10 mouse cellular contexts compared by ENCODE assay signal in the genomic region with DNA sequence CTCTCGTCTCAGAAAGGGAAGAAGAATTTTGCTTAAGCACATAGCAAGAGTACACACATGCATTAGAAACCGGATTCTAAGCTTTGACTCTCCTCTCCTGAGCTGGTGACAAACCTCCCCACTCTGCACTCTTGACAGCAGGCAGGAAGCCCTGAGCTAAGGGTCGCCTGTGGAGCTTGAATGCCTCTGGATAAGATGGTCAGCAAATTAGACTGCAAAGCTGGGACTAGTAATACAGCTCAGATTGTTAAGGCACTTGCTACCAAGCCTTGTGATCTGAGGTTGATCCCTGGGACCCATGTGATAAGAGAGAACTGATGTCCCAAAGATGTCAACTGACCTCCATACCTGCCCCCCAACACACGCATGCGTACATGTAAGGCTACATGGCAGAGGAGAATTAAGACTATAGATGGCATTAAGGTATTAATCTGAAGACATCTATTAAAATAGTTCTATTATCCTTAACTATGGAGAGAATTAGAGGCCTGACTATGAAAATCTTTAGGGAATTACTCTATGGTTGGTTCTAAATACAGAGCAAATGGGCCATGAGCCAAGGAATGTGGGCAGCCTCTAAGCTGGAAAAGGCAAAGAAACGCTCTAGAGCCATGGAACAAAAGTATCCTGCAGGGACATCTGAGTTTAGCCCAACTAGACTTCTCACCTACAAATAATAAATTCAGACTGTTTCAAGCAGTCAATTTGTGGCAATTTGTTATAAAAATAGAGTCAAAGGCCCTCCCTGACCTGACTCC. TPM values are rescaled to one million over a fixed set of nuclear protein-coding genes. Genes with fewer than 3 reads are reported as not detected.
DNase-seq lines count a peak whose midpoint lies in the region; ATAC-seq lines count a peak whose summit lies in the region.
"Had no signal": no experiment of that assay in that cellular context is flagged by ENCODE, and none has a peak within 500 bp of the region (broad histone marks: within the 10 kb centered on the region; RNA-seq: fewer than 3 reads in every experiment).

No protein-coding gene starts in this region.

- H3K4me3 ChIP-seq in hindbrain, embryonic 14.5 days (replicated peaks; ENCODE audit: low read length): no peak overlapping the region
- H3K4me3 ChIP-seq in hindbrain, embryonic 12.5 days: no peak overlapping the region
- H3K4me3 ChIP-seq: hindbrain, embryonic 13.5 days had no signal

- ATAC-seq in hindbrain, embryonic 14.5 days (ENCODE audit: low FRiP score): 0 out of 2 replicates have a peak, but pooled peaks have one; percentile 14
- no peak for ATAC-seq in hindbrain, embryonic 12.5 days (ENCODE audit: low FRiP score)

- no peaks in the 10 kb centered on the region for H3K9me3 ChIP-seq in hindbrain, embryonic 14.5 days (ENCODE audit: control insufficient read depth, low read length)
- no peaks in the 10 kb centered on the region for H3K9me3 ChIP-seq in hindbrain, embryonic 12.5 days (replicated peaks)
- H3K9me3 ChIP-seq: hindbrain, embryonic 13.5 days had no signal

- H3K9ac ChIP-seq in hindbrain, embryonic 14.5 days: no peak overlapping the region
- no peak overlapping the region for H3K9ac ChIP-seq in hindbrain, embryonic 12.5 days
- H3K9ac ChIP-seq: hindbrain, embryonic 13.5 days had no signal

- peaks cover 9% of the 10 kb centered on the region; the same call in 1 of the 2 replicates for H3K36me3 ChIP-seq in hindbrain, embryonic 14.5 days (replicated peaks; ENCODE audit: control insufficient read depth, insufficient read depth)
- 0 out of 2 replicates have a peak, but pooled peaks cover 4% of the 10 kb centered on the region for H3K36me3 ChIP-seq in hindbrain, embryonic 12.5 days
- H3K36me3 ChIP-seq: hindbrain, embryonic 13.5 days had no signal

- no peak overlapping the region for H3K27ac ChIP-seq in hindbrain, embryonic 14.5 days
- no peak overlapping the region for H3K27ac ChIP-seq in hindbrain, embryonic 12.5 days
- H3K27ac ChIP-seq: hindbrain, embryonic 13.5 days had no signal

- peak; percentile 33 for DNase-seq in hindbrain, embryonic 14.5 days (ENCODE audit: low spot score)
- peak; percentile 44 for DNase-seq in 3T3-L1 (ENCODE audit: low read depth, low spot score)
- DNase-seq in brain, adult 2 months (ENCODE audit: low read depth, low spot score): peak; percentile 80
- DNase-seq in kidney, postnatal 14 days: peak; percentile 55
- no peak for DNase-seq in thymus, postnatal 25 days
- no peak for DNase-seq in thymus, postnatal 0 days (ENCODE audit: low spot score)
- DNase-seq in urinary bladder, postnatal 14 days (ENCODE audit: low spot score): no peak
- DNase-seq: midbrain, embryonic 14.5 days had no signal

- no peaks in the 10 kb centered on the region for H3K27me3 ChIP-seq in hindbrain, embryonic 14.5 days (ENCODE audit: control insufficient read depth, insufficient read depth, low read length)
- H3K27me3 ChIP-seq in hindbrain, embryonic 12.5 days: no peaks in the 10 kb centered on the region
- H3K27me3 ChIP-seq: hindbrain, embryonic 13.5 days had no signal

- 0 out of 2 replicates have a peak, but pooled peaks cover 6% of the 10 kb centered on the region for H3K4me1 ChIP-seq in hindbrain, embryonic 14.5 days (replicated peaks; ENCODE audit: control insufficient read depth, insufficient read depth, low read length)
- H3K4me1 ChIP-seq in hindbrain, embryonic 12.5 days: peaks cover 13% of the 10 kb centered on the region; the same call in 1 of the 2 replicates

- no peak overlapping the region for H3K4me2 ChIP-seq in hindbrain, embryonic 14.5 days (replicated peaks)
- H3K4me2 ChIP-seq in hindbrain, embryonic 12.5 days (replicated peaks): no peak overlapping the region
- H3K4me2 ChIP-seq: hindbrain, embryonic 13.5 days had no signal

- 77% methylated on average over 6 of the region's 6 CpGs for WGBS in hindbrain, embryonic 14.5 days
- WGBS in hindbrain, embryonic 12.5 days: 77% methylated on average over 6 of the region's 6 CpGs

RNA-seq across cellular contexts. Expression of a gene that starts 8.6 kb away (rescaled TPM):
- 35.0 and 38.5 TPM in 2 replicates for polyA plus RNA-seq in hindbrain, embryonic 14.5 days (2014; fragmentation: Nextera tagmentation; extraction: Ambion mirVana)
- polyA plus RNA-seq in hindbrain, embryonic 12.5 days (2016; fragmentation: Nextera tagmentation; extraction: Ambion mirVana): 36.8 and 36.9 TPM in 2 replicates
- polyA plus RNA-seq in thymus, postnatal 0 days (2015; fragmentation: Nextera tagmentation; extraction: Ambion mirVana): 24.0 and 26.2 TPM in 2 replicates

Comparison
In these comparisons a context has a peak if more than half of its experiments do, and no peak if none do; other contexts are left out.
1. DNase-seq: peak in hindbrain, embryonic 14.5 days (single experiment), 3T3-L1 (single experiment), brain, adult 2 months (single experiment) and kidney, postnatal 14 days (single experiment); none in thymus, postnatal 25 days (single experiment), thymus, postnatal 0 days (single experiment) and urinary bladder, postnatal 14 days (single experiment).